Mouse (Mus musculus) lung, embryonic 16.5 days (tissue): Measurements from ENCODE around the gene Ifi213. TPM values are rescaled to one million over a fixed set of nuclear protein-coding genes. Genes with fewer than 3 reads are reported as not detected.
"Not testable (repeated sequence)": the region's sequence is repeated elsewhere in the genome, so short reads cannot be mapped to it uniquely, and the experiment has no call there.

Experiments
- ATAC-seq: fragments of 200-750 bp; cut with Nextera tagmentation; 2 replicates; pipeline ENCODE4 v1.8.0; 2017; ENCODE audit warnings: low read depth, mild to moderate bottlenecking, moderate library complexity
- H3K27ac ChIP-seq: fragments of 300-500 bp; sonication (generic); 2 replicates; pipeline ENCODE4 v1.5.1; 2014; ENCODE audit warnings: mild to moderate bottlenecking, control low read depth, low read length
- H3K27me3 ChIP-seq: fragments of 300-500 bp; sonication (generic); 2 replicates; pipeline ENCODE4 v1.6.1; 2014; ENCODE audit warnings: low read depth, low read length, mixed read lengths; ENCODE audit not compliant: control insufficient read depth, insufficient read depth
- H3K36me3 ChIP-seq: fragments of 300-500 bp; sonication (generic); 2 replicates; pipeline ENCODE4 v1.6.1; 2014; ENCODE audit warnings: low read length; ENCODE audit not compliant: control insufficient read depth, insufficient read depth
- H3K4me1 ChIP-seq: fragments of 300-500 bp; sonication (generic); replicated peaks from 2 replicates; pipeline ENCODE4 v1.6.1; 2014; ENCODE audit warnings: low read length, mixed read lengths; ENCODE audit not compliant: control insufficient read depth, insufficient read depth
- H3K4me2 ChIP-seq: fragments of 300-500 bp; sonication (generic); 2 replicates; pipeline ENCODE4 v1.6.1; 2014; ENCODE audit warnings: low read depth, low read length, control low read depth
- H3K4me3 ChIP-seq: fragments of 300-500 bp; sonication (generic); 2 replicates; pipeline ENCODE4 v1.5.1; 2014; ENCODE audit warnings: mild to moderate bottlenecking, low read length, control low read depth
- H3K9ac ChIP-seq: fragments of 300-500 bp; sonication (generic); 2 replicates; pipeline ENCODE4 v1.6.1; 2014; ENCODE audit warnings: low read length, control low read depth
- H3K9me3 ChIP-seq: fragments of 300-500 bp; sonication (generic); 2 replicates; pipeline ENCODE4 v1.6.1; 2016; ENCODE audit warnings: low read length; ENCODE audit not compliant: control insufficient read depth
- WGBS: fragments of 180-500 bp; shearing (Covaris S2); extraction: QIAGEN DNeasy Blood & Tissue Kit; methylation state at CpG from one replicate; pipeline ENCODE4 v1.1.7; 2014; 5-methylcytosine and 5-hydroxymethylcytosine counted together
- microRNA-seq: library from miRNA; unstranded; fragments of <30 nt; microRNA quantifications from one replicate; pipeline ENCODE4, GENCODE M21; 2016
- polyA plus RNA-seq: library from polyadenylated mRNA; unstranded; fragments of >200 nt; fragmentation: Nextera tagmentation; extraction: Ambion mirVana; gene quantifications from 2 replicates; pipeline ENCODE4 v1.2.1, GENCODE M21; 2015

The Ifi213 gene
- polyA plus RNA-seq, 1 experiment from 2014 or later, result not detected

GRCm38 (mm10) chr1:173579921-173580585, 19.0 kb downstream of the Ifi213 start:
- 89% methylated on average over 26 of the region's 26 CpGs for WGBS
- Histone ChIP-seq H3K27ac (no peak overlapping the region), H3K9ac (no peak overlapping the region), H3K36me3 (no peaks in the 10 kb centered on the region), H3K9me3 (peaks cover 7% of the 10 kb centered on the region), H3K4me3 (no peak overlapping the region), H3K4me1 (no peaks in the 10 kb centered on the region), H3K27me3 (no peaks in the 10 kb centered on the region), H3K4me2 (no peak overlapping the region)
- no peak for ATAC-seq

- Histone ChIP-seq H3K9me3 (peaks cover 7% of the 10 kb centered on the region), H3K27ac (no peak overlapping the region), H3K36me3 (no peaks in the 10 kb centered on the region), H3K27me3 (no peaks in the 10 kb centered on the region), H3K4me2 (no peak overlapping the region), H3K4me1 (no peaks in the 10 kb centered on the region), H3K9ac (no peak overlapping the region), H3K4me3 (no peak overlapping the region)
- no peak for ATAC-seq
- WGBS, result 85% methylated on average over 9 of the region's 9 CpGs
Measured at GRCm38 (mm10) chr1:173579079-173579478, 20.0 kb downstream of the Ifi213 start.

- not testable (repeated sequence) for H3K9me3 ChIP-seq, H3K4me3 ChIP-seq, H3K9ac ChIP-seq, H3K36me3 ChIP-seq, H3K27ac ChIP-seq, ATAC-seq, H3K4me1 ChIP-seq, H3K27me3 ChIP-seq, H3K4me2 ChIP-seq
- WGBS, result 73% methylated on average over 5 of the region's 5 CpGs
Measured at GRCm38 (mm10) chr1:173550491-173551050, 48.5 kb downstream of the Ifi213 start.

DNA sequence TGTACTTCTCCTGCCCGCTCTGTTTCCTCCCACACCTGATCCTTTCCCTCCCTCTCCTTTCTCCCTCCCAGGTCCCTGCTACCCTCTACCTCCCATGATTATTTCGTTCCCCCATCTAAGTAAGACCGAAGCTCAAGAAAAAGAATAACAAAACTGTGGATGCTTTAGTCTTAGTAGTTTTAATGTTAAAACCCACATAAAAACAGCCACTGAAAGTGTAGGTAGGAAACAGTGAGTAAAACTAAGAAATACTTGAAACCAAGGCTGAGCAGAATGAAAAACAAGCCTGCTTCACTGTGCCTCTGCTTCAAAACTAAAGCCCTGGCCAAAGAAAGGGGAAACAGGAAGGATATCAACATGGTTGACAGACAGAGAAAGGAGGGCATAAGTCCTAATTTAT, 50.3 kb downstream of the Ifi213 start:
- not testable (repeated sequence) for H3K4me2 ChIP-seq, H3K4me1 ChIP-seq, ATAC-seq, H3K27me3 ChIP-seq, H3K9ac ChIP-seq, H3K27ac ChIP-seq, H3K9me3 ChIP-seq, H3K36me3 ChIP-seq, H3K4me3 ChIP-seq
- WGBS, result 81% methylated on average over 3 of the region's 3 CpGs

GRCm38 (mm10) chr1:173535791-173536190, 63.3 kb downstream of the Ifi213 start, which contains the start of gene Ifi214:
TSS of gene Ifi214 (minus strand) at chr1:173535957.
- not testable (repeated sequence) for H3K4me3 ChIP-seq, H3K4me1 ChIP-seq, H3K27ac ChIP-seq, H3K27me3 ChIP-seq, H3K9me3 ChIP-seq, H3K36me3 ChIP-seq, H3K4me2 ChIP-seq, ATAC-seq, H3K9ac ChIP-seq
- 88% methylated on average over 3 of the region's 3 CpGs for WGBS

DNA sequence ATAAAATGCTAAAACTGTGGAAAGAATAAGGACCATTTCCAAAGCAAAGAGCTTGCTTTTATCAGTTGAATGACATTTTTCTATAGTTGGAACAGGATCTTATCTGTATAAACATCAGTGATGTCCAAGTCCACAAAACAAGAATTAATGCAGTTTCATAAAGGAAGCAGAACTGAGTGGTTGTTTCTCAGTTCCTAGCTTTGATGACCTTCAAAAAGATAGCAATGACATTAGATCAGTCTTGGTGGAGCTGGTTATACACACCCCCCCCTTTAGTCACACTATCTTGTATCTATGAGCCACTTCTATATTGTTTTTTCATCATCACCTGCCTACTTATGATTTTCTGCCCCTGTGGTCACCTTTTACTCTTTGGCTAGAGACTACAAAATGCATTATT, 77.6 kb downstream of the Ifi213 start:
- Histone ChIP-seq H3K27ac (no peak overlapping the region), H3K4me3 (no peak overlapping the region), H3K27me3 (no peaks in the 10 kb centered on the region), H3K9me3 (no peaks in the 10 kb centered on the region), H3K36me3 (no peaks in the 10 kb centered on the region), H3K4me1 (no peaks in the 10 kb centered on the region), H3K9ac (no peak overlapping the region), H3K4me2 (no peak overlapping the region)
- no peak for ATAC-seq

Small RNA genes within 50 kb of the gene (microRNA-seq; reads per million reads assigned to microRNA genes)
- gene Gm44339 (not detected), gene Gm44481 (not detected)

Other genes starting within 250 kb of the Ifi213 start
- 1.3 and 2.6 TPM in 2 replicates for gene Aim2, start 248.4 kb downstream of the Ifi213 start, polyA plus RNA-seq
- gene Cadm3, start 231.6 kb downstream of the Ifi213 start, polyA plus RNA-seq, result 0.87 and 0.94 TPM in 2 replicates
- gene Ifi206, start 108.2 kb downstream of the Ifi213 start, polyA plus RNA-seq, result 0.08 and 0.21 TPM in 2 replicates
- not detected in 2 replicates for gene Ifi214, start 63.3 kb downstream of the Ifi213 start, polyA plus RNA-seq
- gene Ifi209, start 31.6 kb upstream of the Ifi213 start, polyA plus RNA-seq, result 0.21 and 0.50 TPM in 2 replicates
- 0.08 TPM in 1 of 2 replicates, not detected in the other for gene Ifi208, start 74.4 kb upstream of the Ifi213 start, polyA plus RNA-seq
- 0.85 and 0.98 TPM in 2 replicates for gene Ifi207, start 142.5 kb upstream of the Ifi213 start, polyA plus RNA-seq
- gene Ifi204, start 167.7 kb upstream of the Ifi213 start, polyA plus RNA-seq, result 1.6 and 2.2 TPM in 2 replicates